Mouse (Mus musculus) spleen, embryonic (tissue): ENCODE measurements around the gene Gnai2.

Experiments used
- CTCF ChIA-PET: fragments of 350-600 bp; sonication (Branson Sonifier 250); formaldehyde crosslinking; loops from one replicate; lab custom pipeline; 2022; lab: Charles Lee

Gnai2 gene

DNA sequence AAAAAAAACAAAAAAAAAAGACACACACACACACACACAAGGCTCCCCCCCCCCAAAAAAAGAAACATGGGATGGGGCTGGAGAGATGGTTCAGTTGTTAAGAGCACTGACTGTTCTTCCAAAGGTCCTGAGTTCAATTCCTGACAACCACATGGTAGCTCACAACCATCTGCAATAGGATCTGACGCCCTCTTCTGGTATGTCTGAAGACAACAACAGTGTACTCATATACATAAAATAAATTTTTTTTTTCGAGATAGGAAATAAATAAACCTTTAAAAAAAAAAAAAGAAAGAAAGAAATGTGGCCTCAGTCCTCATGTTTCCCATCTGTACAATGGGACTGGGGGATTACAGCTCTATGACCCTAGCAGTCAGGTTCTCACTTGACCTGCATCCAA is 17.7 kb downstream of the Gnai2 start:
- CTCF ChIA-PET, result interaction anchor here (0.7 to 1.0 kb wide), 3 partner anchors 9 to 107 kb away, joined by 4 to 11 read pairs (median 5); no protein-coding TSS in a partner anchor

DNA sequence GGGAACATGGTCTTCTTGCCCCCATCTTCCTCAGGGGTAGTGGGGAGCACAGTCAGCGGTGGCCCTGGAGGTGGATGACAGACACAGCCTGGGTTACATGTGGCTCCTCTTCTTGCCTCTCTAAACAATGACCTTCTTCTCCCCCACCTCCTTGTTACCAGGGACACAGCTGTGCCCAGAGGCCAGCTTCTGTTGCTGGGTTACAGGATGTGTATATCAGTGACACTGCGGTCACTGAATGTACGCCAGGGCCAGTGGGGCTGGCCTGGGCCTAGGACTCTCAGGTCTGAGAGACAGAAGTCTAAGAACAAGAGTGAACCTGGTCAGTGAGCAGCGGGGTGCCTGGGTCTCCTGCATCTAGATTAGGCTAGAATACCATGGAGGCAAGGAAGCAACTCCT is 20.1 kb downstream of the Gnai2 start:
- CTCF ChIA-PET, result no interaction called here

DNA sequence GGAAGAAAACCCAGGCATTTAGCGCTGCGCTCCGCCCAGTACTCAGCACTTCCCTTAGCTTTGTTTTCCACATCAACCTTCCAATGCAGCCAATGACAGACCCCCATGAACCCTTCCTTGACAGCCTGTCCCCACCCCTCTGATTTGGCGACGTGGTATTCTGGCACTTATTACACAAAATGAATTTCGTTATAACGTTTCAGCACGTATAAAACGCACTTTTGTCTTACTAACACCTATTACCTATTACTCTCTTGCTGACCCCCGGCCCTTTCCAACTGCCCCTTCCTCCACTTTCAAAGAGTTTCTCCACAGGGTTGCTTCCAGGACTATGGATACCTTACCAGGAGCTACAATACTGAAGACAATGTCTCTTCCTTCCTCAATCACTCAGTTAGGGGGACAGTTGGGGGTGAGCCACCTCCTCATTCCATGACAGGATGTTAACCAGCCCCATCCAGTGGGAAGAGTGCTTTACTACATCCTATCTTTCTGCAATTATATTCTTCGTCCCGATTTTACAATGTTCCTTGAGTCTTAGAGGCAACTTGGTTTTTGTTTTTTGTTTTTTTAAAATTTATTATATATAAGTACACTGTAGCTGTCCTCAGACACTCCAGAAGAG is 22.1 kb downstream of the Gnai2 start:
- CTCF ChIA-PET, result interaction anchor here (1.8 kb wide), 1 partner anchor 11 kb away, joined by 7 read pairs; no protein-coding TSS in a partner anchor

DNA sequence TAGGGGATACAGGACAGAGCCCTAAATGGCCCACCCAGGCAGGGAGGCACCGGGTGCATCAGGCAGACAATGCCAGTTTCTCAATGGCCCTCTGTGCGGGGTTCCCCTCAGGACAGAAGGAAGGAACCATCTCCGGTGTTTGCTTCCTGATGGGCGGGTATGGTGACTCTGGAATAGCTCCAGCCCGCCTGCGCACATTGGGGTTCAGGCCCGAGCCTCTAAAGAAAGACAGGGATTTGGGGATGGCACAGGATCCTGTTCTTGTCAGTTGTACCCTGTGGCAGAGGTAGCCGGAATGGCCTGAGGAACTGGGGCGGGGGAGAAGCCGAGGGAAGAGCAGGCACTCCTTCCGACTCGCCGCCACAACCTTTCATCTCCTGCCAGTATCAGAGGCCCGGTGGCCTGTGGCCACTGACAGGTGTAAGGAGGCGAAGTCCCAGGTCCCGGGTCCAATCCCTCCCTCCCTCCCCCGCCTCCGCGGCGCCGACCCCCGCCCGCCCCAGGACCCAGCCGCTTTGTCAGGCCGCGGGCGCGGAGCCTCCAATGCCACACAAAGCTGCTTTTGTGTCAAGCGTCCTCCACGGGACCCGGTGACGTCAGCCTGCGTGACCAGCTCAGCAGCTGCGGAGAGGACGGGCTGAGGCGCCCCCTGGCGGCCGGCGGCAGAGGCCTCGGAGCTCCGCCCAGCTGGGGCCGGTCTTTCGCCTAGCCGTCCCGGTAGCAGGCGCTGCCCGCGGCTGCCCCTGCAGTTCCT is 22.8 kb downstream of the Gnai2 start:
- CTCF ChIA-PET, result interaction anchor here (0.7 to 1.8 kb wide), 4 partner anchors 10 to 65 kb away, joined by 3 to 7 read pairs (median 3); no protein-coding TSS in a partner anchor

DNA sequence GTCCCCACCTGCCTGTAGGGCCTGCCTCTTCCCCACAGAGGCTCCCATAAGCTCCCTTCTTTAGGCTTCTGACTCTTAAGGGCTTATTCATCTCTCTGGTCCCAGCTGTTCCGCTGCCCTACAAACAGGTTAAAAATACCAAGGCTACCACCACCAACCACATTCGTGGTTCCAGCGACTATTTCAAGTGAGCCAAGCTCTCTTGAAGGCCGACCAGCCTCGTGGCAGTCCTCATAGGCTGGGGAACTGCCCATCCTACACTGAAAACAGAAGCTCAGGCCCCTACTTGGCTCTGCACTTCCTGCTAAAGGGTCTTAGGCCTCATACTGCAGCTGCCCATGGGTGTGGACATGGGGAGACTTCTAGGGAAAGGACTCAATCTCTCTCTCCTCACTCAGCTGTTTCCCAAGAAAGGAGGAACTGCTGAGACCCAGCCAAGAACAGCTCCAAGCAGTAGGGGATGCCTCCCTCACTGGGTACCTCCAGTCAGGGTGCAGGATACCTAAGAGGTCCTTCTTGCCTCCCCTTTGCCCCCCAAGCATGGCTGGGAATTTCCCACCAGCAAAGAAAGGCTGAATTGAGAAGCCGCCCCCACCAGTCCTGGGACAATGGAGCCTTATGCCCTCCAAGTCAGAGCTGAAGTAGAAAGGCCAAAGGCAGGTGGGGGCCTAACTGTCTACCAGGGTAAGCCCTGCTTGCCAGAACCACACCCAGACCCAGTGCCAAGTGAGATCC is 23.5 kb downstream of the Gnai2 start:
- CTCF ChIA-PET, result interaction anchor here (0.7 to 1.8 kb wide), 4 partner anchors 9 to 66 kb away, joined by 3 to 7 read pairs (median 3); no protein-coding TSS in a partner anchor

DNA sequence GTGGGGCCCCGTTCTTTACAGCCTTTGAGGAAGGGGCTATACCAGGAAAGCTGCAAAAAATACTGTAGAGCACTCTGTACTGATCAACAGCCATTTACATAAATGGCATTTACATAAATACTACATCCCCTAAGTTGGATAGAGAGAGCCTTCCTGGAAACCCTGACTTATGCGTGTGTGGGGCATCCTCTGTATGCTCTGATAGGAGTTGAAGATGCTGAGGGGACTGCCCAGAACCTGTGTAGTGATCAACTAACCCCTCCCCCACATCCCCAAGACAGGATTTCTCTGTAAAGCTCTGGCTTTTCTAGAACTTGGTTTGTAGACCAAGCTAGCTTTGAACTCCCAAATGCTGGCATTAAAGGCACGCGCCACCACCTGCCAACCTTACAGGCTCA is 25.7 kb downstream of the Gnai2 start:
- CTCF ChIA-PET, result interaction anchor here (0.8 to 1.2 kb wide), 2 partner anchors 17 to 36 kb away, joined by 3 to 14 read pairs; no protein-coding TSS in a partner anchor

DNA sequence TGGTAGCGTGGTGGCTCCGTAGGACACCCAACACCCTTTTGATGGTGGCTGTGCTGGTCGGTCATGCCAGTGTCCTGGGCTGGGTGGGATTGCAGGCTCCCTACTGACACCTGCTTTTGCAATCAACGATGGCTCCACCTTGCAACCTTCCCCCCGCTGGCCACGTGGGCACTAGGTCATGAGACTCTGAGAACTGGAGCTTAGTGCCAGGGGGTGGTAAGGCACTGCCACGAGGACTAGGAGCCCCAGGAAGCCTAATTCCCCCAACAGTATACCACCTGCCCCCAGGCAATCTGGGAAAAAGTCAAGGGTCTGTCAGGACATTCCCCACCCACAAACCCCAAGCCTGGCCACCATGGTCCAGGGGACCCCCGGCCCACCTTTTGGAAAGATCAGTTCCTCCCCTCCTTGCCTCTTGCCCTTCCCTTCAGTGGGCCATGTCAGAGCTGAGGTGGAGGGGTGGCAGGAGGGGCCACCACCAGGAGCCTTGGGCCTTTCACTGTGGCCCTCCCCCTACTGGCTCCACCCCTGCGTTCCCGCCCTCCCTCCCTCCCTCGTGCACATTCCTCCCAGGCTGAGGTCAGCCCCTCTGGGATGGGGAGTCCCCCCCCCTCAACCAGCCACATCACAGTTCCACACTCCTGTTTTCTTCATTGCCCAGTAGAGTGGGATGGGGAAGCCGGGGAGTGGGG is 26.3 kb downstream of the Gnai2 start, which contains the start of gene Sema3b:
Gene Sema3b, minus strand, starts transcription at position 489 of the 692 bp plus-strand sequence.
- CTCF ChIA-PET, result interaction anchor here (0.7 kb wide), 2 partner anchors 9 to 17 kb away, joined by 3 to 4 read pairs; no protein-coding TSS in a partner anchor

DNA sequence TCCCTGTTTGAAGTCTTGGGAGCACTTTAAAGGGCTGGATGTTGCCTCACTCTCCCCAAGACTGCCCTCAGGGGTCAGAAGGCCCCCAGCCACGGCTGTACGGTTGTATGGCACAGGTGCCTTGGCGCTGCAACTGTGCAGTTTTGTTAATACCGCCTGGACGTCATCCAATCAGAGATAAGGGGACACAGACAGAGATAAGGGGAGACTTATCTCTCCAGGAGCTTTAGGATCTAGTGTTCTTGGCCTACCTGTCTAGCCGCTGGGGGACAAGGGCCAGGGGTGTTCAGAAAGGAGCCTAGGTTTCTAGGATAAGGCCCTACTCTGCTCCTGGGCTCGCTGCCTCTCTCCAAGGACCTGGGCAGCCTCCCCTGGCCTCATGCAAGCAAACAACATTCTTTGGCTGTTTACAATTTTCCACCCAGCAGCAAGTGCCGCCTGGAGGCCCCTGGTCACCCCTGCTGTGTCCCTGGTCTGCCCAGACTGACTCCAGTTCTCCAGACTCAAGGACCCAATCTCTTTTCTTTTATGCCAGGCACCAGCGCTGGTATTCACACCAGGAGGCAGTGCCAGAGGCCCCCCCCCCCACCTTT is 27.4 kb downstream of the Gnai2 start:
- CTCF ChIA-PET, result interaction anchor here (0.5 to 0.7 kb wide), 3 partner anchors 8 to 16 kb away, joined by 3 to 4 read pairs (median 3); no protein-coding TSS in a partner anchor

DNA sequence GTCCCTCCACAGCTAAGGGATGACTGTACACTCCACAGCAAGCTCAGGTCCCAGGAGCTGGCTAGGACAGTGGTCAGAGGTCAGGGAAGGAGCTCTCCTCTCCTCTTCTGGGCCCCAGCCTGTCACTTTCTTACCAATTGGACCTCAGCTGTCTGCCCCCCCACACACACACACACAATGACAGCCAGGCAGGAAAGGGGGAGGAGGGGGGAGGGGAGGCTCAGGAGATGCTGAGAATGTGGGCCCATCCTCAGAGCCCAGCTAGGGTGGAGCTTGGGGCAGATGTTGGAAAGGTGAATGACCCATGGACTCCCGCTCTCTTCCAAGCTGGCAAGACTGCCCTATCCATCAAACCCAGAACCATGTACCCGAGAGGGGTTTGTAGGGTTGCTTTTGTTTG is 28.1 kb downstream of the Gnai2 start:
- CTCF ChIA-PET, result interaction anchor here (0.6 kb wide), 1 partner anchor 320 kb away, joined by 4 read pairs; no protein-coding TSS in a partner anchor

DNA sequence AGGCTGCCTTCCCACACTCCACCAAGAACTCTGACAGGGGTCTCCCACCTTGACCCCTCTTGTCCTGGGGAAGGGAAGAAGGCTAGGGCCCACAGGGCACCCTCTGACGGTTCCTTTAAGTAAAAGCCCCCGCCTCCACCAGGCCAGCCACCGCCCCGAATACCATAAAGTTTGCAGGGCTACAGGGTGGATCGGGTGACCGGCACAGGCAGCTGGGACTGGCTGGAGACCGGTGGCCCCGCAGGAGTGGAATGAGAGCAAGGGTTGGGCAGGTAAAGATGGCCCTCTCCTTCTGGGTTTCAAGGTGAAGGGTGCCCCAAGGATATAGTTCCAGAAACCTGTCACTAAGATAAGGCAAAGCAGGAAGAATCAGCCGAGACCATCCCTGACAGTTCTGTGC is 28.6 kb downstream of the Gnai2 start:
- CTCF ChIA-PET, result interaction anchor here (0.6 kb wide), 1 partner anchor 321 kb away, joined by 4 read pairs; no protein-coding TSS in a partner anchor

DNA sequence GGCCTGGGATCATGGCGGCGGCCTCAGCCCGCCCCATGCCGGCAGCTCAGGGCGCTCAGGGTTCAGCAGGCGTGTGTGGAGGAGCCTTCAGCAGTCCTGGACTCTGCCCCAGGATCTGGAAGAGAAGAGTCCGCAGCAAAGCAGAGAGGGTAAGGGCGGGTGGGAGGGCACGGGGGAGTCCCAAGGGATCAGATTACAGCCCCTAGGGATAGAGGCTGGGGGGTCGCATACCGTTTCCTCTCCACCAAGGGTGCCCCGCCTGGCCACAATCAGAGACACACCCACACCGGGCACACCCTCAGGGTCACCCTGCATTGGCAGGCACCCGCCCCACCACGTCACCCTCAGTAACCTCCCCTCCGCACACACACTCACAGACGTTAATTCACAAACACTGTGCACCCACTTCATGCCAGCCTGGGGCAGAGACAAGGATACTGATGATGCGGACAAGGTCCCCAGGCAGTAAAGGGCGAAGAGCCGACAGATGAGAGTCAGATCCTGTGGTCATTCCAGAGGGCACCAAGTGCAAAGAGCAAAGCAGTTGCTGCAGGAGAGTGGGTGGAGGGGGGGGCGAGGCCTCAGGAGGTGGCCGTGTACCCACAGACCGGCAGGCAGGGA is 30.0 kb downstream of the Gnai2 start:
- CTCF ChIA-PET, result no interaction called here

DNA sequence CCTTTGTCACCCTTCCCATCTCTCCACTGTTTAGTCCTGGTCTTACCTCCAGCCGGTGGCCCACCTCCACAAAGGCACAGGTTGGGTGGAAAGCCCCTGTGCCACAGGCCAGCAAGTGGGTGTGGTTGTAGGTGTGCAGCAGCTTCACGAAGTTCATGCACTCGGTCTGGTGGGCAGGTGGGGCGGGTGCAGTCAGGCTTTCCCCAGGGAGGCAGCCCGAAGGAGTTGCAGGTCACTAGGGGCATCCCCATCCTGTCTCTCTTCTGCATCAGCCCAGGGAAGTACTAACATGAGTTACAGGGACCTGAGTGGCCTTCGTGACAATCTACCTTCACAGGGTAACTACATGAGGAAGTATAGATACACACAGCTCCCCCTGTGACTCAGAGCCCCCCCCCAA is 31.9 kb downstream of the Gnai2 start:
- CTCF ChIA-PET, result interaction anchor here (0.6 to 1.7 kb wide), 3 partner anchors 9 to 74 kb away, joined by 3 to 10 read pairs (median 7); partner anchors contain the start of gene Ifrd2

DNA sequence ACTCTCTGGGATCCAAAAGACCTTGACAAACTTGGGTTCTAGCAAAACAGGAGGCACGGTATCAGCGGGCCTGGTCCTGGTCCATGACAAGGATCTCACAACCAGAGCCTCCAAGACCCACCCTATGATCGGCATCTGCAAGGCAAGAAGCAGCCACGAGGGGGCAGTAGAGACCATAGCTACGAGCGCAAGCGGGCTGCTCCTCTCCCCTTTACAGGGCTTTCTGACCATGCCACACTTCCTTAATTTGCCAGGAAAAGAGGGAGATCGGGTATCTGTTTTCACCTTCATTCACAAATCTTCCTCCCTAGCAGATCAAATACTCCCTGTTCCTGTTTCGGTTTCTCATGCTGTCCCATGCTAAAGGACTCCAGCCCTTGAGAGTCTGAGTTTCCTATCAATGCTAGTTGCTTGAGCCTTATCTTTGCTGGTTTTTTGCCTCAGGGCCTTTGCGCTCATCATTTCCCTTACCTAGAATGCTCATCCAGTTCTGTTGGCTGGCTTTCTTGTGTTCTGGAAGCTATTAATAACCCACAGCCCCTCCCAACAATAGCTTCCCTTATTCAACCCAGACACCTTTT is 33.0 kb downstream of the Gnai2 start:
- CTCF ChIA-PET, result interaction anchor here (0.6 to 1.7 kb wide), 7 partner anchors 10 to 75 kb away, joined by 3 to 12 read pairs (median 4); no protein-coding TSS in a partner anchor

DNA sequence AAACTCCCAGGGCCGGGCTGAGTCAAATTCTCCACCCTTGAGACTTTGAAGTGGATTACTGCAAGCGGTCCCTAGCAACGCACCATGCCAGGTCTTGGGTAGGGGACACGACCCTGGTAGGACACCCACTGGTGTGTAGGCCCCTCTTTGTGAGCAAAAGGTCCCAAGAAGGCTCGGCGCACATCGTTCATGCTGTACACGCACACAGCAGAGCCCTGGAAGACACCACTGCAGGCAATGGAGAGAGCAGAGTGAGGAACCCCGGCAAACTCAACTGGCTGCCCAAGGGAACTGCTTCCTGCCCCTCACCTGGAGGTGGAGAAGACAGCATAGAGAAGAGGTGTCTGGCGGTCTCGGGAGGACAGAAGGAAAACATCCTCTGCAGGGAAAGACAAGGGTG is 33.9 kb downstream of the Gnai2 start:
- CTCF ChIA-PET, result interaction anchor here (1.1 to 1.7 kb wide), 3 partner anchors 25 to 74 kb away, joined by 3 to 12 read pairs (median 4); no protein-coding TSS in a partner anchor

DNA sequence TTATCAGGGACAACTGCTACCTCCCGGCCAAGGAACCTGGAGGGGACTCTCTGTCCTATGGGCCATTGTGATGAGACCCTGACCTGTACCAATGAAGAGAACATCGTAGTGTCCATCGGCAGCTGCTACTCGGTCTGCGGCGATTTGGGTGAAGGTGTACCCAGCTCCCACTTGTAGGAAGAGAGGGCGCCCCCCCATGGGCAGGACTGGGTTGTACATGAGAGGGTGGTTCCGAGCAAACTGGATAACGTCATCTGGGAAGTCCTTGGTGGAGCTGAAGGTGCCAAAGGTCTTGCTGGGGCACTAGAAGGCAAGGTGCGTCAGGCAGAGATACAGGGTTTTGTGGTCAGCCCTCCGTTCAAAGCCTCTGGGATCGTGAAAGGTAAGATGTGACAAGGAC is 34.4 kb downstream of the Gnai2 start:
- CTCF ChIA-PET, result interaction anchor here (0.6 to 1.1 kb wide), 2 partner anchors 64 to 75 kb away, joined by 3 read pairs; no protein-coding TSS in a partner anchor

DNA sequence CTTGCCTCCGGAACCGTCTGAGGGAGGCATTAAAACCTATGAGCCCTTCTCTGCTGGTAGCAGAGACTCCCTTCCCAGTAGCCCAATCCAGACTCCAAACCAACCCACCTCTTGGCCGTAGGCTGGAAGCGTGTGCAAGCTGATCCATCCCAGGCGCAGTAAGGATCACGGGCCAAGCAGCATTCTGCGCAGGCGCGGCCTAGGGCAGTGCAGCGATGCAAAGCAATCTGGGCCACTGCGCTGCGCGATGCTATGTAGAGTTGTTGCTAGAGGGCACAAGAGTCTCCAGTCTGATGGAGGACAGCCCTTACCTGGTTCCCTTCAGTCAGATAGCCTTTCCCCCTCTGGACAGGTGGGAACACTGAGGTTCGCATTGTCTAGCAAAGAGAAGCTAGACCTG is 35.3 kb downstream of the Gnai2 start:
- CTCF ChIA-PET, result interaction anchor here (0.6 kb wide), 1 partner anchor 8 kb away, joined by 3 read pairs; no protein-coding TSS in a partner anchor

DNA sequence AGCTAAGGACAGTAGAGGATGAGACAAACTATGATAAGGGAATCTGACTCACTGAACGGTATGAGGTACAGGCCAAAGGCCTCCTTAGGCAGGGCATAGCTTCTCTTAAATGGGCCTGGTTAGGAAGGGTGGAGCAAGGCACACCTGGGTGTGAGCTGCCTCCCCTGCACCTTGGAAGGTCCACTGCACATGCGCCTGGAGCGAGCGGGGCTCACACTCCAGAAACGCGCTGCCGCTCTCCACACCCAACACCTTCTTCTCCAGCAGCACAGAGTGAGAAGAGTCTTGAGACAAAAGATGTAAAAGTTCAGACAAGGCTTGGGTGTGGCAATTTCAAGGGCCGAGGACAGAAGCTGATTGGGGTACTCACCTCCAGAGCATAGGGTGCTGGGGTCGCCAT is 35.7 kb downstream of the Gnai2 start:
- CTCF ChIA-PET, result interaction anchor here (0.6 kb wide), 1 partner anchor 9 kb away, joined by 3 read pairs; no protein-coding TSS in a partner anchor

DNA sequence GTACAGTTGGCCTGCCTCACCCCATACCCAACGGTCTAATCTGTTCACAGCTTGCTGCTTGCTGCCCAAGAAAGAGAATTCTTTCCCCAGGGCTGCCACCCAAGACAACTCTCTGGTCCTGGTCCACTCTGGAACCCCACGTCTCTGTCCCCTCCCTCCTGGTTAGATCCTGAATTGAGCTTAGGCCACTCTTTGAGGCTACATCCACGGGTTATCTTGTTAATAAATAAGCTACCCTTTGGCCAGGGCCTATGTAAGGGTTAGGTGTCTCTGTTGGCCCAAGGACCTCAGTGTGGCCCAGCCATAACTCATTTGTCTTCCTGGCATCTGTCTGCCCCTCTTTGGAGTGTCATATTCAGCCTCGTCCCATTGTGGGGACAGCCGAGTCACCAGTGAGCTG is 36.8 kb downstream of the Gnai2 start:
- CTCF ChIA-PET, result interaction anchor here (0.5 kb wide), 2 partner anchors 31 to 226 kb away, joined by 4 to 6 read pairs; no protein-coding TSS in a partner anchor
